Mouse (Mus musculus) forebrain, embryonic 15.5 days (tissue): ENCODE results near the gene Hist1h4h. TPM values are rescaled to one million over a fixed set of nuclear protein-coding genes. Genes with fewer than 3 reads are reported as not detected.
"Not testable (repeated sequence)": the region's sequence is repeated elsewhere in the genome, so short reads cannot be mapped to it uniquely, and the experiment has no call there.

ENCODE experiments used
- ATAC-seq: fragments of 200-750 bp; cut with Nextera tagmentation; replicated peaks from 2 replicates; pipeline ENCODE4 v1.8.0; 2017; ENCODE audit warnings: mild to moderate bottlenecking, moderate TSS enrichment, moderate library complexity
- H3K27ac ChIP-seq: fragments of 300-500 bp; sonication (generic); replicated peaks from 2 replicates; pipeline ENCODE4 v1.5.1; 2015; ENCODE audit warnings: mild to moderate bottlenecking, inconsistent platforms
- H3K27me3 ChIP-seq: fragments of 300-500 bp; sonication (generic); 2 replicates; pipeline ENCODE4 v1.6.1; 2015; ENCODE audit warnings: inconsistent platforms
- H3K36me3 ChIP-seq: fragments of 300-500 bp; sonication (generic); 2 replicates; pipeline ENCODE4 v1.6.1; 2015; ENCODE audit warnings: mild to moderate bottlenecking, inconsistent platforms
- H3K4me1 ChIP-seq: fragments of 300-500 bp; sonication (generic); 2 replicates; pipeline ENCODE4 v1.6.1; 2015; ENCODE audit warnings: inconsistent platforms
- H3K4me2 ChIP-seq: fragments of 300-500 bp; sonication (generic); replicated peaks from 2 replicates; pipeline ENCODE4 v1.6.1; 2015; ENCODE audit warnings: mild to moderate bottlenecking, inconsistent platforms
- H3K4me3 ChIP-seq: fragments of 300-500 bp; sonication (generic); 2 replicates; pipeline ENCODE4 v1.5.1; 2015; ENCODE audit warnings: mild to moderate bottlenecking, inconsistent platforms
- H3K9ac ChIP-seq: fragments of 300-500 bp; sonication (generic); replicated peaks from 2 replicates; pipeline ENCODE4 v1.6.1; 2015; ENCODE audit warnings: mild to moderate bottlenecking, inconsistent platforms
- H3K9me3 ChIP-seq: fragments of 300-500 bp; sonication (generic); 2 replicates; pipeline ENCODE4 v1.6.1; 2016; ENCODE audit warnings: inconsistent platforms
- WGBS: fragments of 180-500 bp; shearing (Covaris S2); methylation state at CpG from one replicate; pipeline ENCODE4 v1.1.7; 2015; ENCODE audit warnings: mixed read lengths; 5-methylcytosine and 5-hydroxymethylcytosine counted together
- polyA plus RNA-seq: library from polyadenylated mRNA; unstranded; fragments of >200 nt; fragmentation: Nextera tagmentation; extraction: Ambion mirVana; gene quantifications from 2 replicates; pipeline ENCODE4 v1.2.1, GENCODE M21; 2015

The Hist1h4h gene
- polyA plus RNA-seq, 1 experiment from 2014 or later, result 6.0 TPM

GRCm38 (mm10) chr13:23538249-23538648, 7.4 kb downstream of the Hist1h4h start:
- no peaks in the 10 kb centered on the region for H3K36me3 ChIP-seq
- no peak overlapping the region for H3K4me2 ChIP-seq
- 78% methylated on average over 5 of the region's 5 CpGs for WGBS
- no peak overlapping the region for H3K27ac ChIP-seq
- H3K9me3 ChIP-seq, result no peaks in the 10 kb centered on the region
- no peak for ATAC-seq
- no peak overlapping the region for H3K4me3 ChIP-seq
- H3K27me3 ChIP-seq, result no peaks in the 10 kb centered on the region
- H3K9ac ChIP-seq, result no peak overlapping the region
- H3K4me1 ChIP-seq, result peaks cover 37% of the 10 kb centered on the region

GRCm38 (mm10) chr13:23539821-23540220, 9.0 kb downstream of the Hist1h4h start:
- not testable (repeated sequence) for H3K9ac ChIP-seq, H3K36me3 ChIP-seq, H3K27me3 ChIP-seq, H3K9me3 ChIP-seq, H3K27ac ChIP-seq, ATAC-seq, H3K4me3 ChIP-seq, H3K4me2 ChIP-seq
- H3K4me1 ChIP-seq, result peaks cover 29% of the 10 kb centered on the region
- 75% methylated on average over 1 of the region's 1 CpGs for WGBS

DNA sequence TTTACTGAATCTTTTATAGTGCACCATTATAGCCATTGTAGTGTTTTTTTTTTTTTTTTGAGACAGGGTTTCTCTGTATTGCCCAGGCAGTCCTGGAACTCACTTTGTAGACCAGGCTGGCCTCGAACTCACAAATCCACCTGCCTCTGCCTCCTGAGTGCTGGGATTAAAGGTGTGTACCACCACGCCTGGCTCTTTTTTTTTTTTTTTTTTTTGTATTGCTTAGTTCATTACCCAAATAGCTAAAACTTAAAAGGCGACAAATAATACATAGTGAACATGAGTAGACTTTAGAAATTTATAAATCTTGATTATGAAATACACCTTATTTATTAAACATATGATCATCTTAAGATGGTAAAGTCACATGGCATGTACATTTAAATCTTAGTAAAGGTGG, 10.6 kb downstream of the Hist1h4h start:
- peaks cover 18% of the 10 kb centered on the region for H3K4me1 ChIP-seq
- ATAC-seq, result no peak
- H3K36me3 ChIP-seq, result no peaks in the 10 kb centered on the region
- 83% methylated on average over 3 of the region's 3 CpGs for WGBS
- no peak overlapping the region for H3K27ac ChIP-seq
- H3K4me2 ChIP-seq, result no peak overlapping the region
- no peaks in the 10 kb centered on the region for H3K27me3 ChIP-seq
- H3K4me3 ChIP-seq, result no peak overlapping the region
- no peak overlapping the region for H3K9ac ChIP-seq
- no peaks in the 10 kb centered on the region for H3K9me3 ChIP-seq

- H3K36me3 ChIP-seq, H3K27me3 ChIP-seq, H3K9me3 ChIP-seq, ATAC-seq: not testable (repeated sequence)
- Histone ChIP-seq H3K4me2 (peak overlapping the region; percentile 83), H3K27ac (peak overlapping the region; percentile 86), H3K4me1 (peaks cover 11% of the 10 kb centered on the region; the same call in 1 of the 2 replicates), H3K4me3 (peak overlapping the region; percentile 50), H3K9ac (peak overlapping the region; percentile 52)
- WGBS, result 8% methylated on average over 3 of the region's 3 CpGs
Measured at GRCm38 (mm10) chr13:23542225-23542980, 11.6 kb downstream of the Hist1h4h start.

- Histone ChIP-seq H3K4me2 (peak within 1 kb of the TSS; percentile 83), H3K4me3 (peak within 1 kb of the TSS; percentile 55), H3K9ac (peak within 1 kb of the TSS; percentile 52), H3K27ac (peak within 1 kb of the TSS; percentile 97)
- H3K4me1 ChIP-seq, H3K27me3 ChIP-seq, H3K36me3 ChIP-seq, H3K9me3 ChIP-seq: not testable (repeated sequence)
- WGBS, result under 1% methylated on average over 42 of the region's 42 CpGs
- ATAC-seq, result peak; percentile 93
Measured at GRCm38 (mm10) chr13:23542999-23543607, 12.3 kb downstream of the Hist1h4h start, which contains the start of gene Hist1h2bh. TSS of gene Hist1h2bh (minus strand) at chr13:23543392.

DNA sequence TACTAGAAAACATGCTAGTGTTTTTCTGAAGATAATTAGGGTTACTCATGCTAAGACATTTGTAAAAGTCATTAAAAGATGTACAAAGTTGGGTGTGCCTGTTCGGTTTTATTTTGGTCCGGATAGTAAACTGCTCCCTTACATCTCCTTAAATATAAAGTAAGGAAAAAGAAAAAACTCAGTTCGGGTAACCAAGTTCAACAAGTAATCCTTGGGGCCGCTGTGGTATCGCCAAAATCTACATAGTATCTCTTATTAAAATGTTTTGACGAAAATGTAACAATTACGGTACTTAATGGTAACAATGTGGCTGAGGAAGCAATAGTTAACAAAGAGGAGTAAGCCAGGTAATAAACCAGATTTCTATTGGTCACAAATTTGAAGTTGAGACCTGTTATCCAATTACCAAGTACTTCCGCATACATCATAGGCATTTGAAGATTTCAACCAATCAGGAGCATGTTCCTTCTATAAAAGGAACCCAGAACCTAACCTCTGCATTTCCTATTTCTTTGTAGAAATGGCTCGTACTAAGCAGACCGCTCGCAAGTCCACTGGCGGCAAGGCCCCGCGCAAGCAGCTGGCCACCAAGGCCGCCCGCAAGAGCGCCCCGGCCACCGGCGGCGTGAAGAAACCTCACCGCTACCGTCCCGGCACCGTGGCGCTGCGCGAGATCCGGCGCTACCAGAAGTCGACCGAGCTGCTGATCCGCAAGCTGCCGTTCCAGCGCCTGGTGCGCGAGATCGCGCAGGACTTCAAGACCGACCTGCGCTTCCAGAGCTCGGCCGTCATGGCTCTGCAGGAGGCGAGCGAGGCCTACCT, 13.3 kb downstream of the Hist1h4h start, which contains the start of gene Hist1h3f:
Gene Hist1h3f (plus strand): TSS at position 88 of the 822 bp plus-strand sequence.
- H3K4me1 ChIP-seq, result peaks cover 8% of the 10 kb centered on the region; the same call in 1 of the 2 replicates
- peak within 1 kb of the TSS; percentile 55 for H3K4me3 ChIP-seq
- no peaks in the 10 kb centered on the region for H3K9me3 ChIP-seq
- H3K9ac ChIP-seq, result peak within 1 kb of the TSS; percentile 65
- peak within 1 kb of the TSS; percentile 97 for H3K27ac ChIP-seq
- no peaks in the 10 kb centered on the region for H3K36me3 ChIP-seq
- peak; percentile 97 for ATAC-seq
- peak within 1 kb of the TSS; percentile 83 for H3K4me2 ChIP-seq
- H3K27me3 ChIP-seq, result no peaks in the 10 kb centered on the region
- WGBS, result under 1% methylated on average over 34 of the region's 45 CpGs

DNA sequence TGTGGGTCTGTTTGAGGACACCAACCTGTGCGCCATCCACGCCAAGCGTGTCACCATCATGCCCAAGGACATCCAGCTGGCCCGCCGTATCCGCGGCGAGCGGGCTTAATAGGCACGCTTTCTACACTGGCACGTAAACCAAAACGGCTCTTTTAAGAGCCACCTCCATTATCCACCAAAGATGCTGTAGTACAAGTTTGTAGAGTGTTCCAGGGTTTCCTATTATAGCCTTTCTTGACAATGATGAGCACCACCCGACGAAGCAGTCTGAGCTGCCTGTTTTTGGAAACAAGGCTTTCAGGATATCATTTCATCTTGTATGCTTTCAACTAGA, 13.9 kb downstream of the Hist1h4h start:
- not testable (repeated sequence) for H3K27me3 ChIP-seq, ATAC-seq, H3K36me3 ChIP-seq, H3K4me1 ChIP-seq, H3K9me3 ChIP-seq
- Histone ChIP-seq H3K4me2 (peak overlapping the region; percentile 42), H3K9ac (peak overlapping the region; percentile 65; the same call in 1 of the 2 replicates), H3K4me3 (peak overlapping the region; percentile 55), H3K27ac (peak overlapping the region; percentile 97)
- WGBS, result 0% methylated on average over 13 of the region's 14 CpGs

GRCm38 (mm10) chr13:23546694-23547093, 15.8 kb downstream of the Hist1h4h start:
- Histone ChIP-seq H3K27me3 (no peaks in the 10 kb centered on the region), H3K4me1 (peaks cover 18% of the 10 kb centered on the region), H3K36me3 (no peaks in the 10 kb centered on the region), H3K4me3 (no peak overlapping the region), H3K27ac (no peak overlapping the region), H3K4me2 (no peak overlapping the region), H3K9ac (no peak overlapping the region), H3K9me3 (no peaks in the 10 kb centered on the region)
- 78% methylated on average over 5 of the region's 5 CpGs for WGBS
- no peak for ATAC-seq

DNA sequence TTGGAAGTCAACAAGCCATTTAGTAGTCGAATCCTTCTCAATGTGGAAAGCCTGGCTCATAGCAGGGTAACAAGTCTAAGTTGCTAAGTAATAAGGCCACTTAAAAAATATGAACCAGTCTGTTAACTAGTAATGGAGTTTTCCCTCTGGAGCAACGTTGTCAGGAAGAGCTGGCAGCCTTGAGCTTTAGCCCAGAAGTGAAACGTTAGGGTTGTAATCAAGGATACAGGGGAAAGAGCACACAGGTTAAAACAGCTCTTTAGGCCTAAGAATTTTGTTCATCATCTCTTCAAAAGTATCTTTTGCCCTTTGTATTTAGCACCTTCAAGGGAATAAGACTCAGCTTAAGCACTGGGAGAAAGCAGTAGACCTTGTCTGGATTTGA, 19.9 kb downstream of the Hist1h4h start:
- Histone ChIP-seq H3K4me1 (peaks cover 30% of the 10 kb centered on the region), H3K4me3 (peak overlapping the region; percentile 51), H3K4me2 (peak overlapping the region; percentile 63), H3K9ac (peak overlapping the region; percentile 58), H3K9me3 (no peaks in the 10 kb centered on the region), H3K27me3 (no peaks in the 10 kb centered on the region), H3K27ac (peak overlapping the region; percentile 93), H3K36me3 (no peaks in the 10 kb centered on the region)
- 7% methylated on average over 3 of the region's 3 CpGs for WGBS
- ATAC-seq, result no peak

- not testable (repeated sequence) for H3K9me3 ChIP-seq, H3K36me3 ChIP-seq, H3K27me3 ChIP-seq
- Histone ChIP-seq H3K4me1 (peaks cover 31% of the 10 kb centered on the region), H3K9ac (peak within 1 kb of the TSS; percentile 58), H3K4me3 (peak within 1 kb of the TSS; percentile 51), H3K27ac (peak within 1 kb of the TSS; percentile 93), H3K4me2 (peak within 1 kb of the TSS; percentile 63)
- WGBS, result 0% methylated on average over 47 of the region's 47 CpGs
- peak; percentile 85 for ATAC-seq
Measured at GRCm38 (mm10) chr13:23551146-23551834, 20.4 kb downstream of the Hist1h4h start, which contains the start of gene Hist1h4f. TSS of gene Hist1h4f (minus strand) at chr13:23551648.
